ENCODE assay signal across 8 mouse cellular contexts in the genomic region with DNA sequence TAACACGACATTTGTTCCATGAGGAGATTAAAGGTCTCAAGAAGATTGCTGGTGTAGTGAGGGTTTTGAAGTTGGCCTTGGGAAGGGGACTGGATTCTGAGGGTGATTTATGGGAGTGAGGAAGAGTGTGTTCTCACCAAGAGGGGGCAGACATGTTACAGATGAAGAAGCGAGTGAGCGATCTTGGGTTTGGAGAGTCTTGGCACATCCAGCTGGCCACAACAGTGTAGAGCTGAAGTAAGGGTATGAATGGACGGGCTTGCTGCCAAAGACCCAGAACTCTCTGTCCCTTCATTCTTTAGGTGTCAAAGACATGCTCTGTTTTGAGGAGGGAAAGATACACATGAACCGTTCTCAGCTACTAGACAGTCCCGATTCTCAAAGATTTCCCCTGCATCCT. TPM values are rescaled to one million over a fixed set of nuclear protein-coding genes. Genes with fewer than 3 reads are reported as not detected.
DNase-seq lines count a peak whose midpoint lies in the region; ATAC-seq and TF ChIP-seq lines count a peak whose summit lies in the region.

No protein-coding gene starts in this region.

- no peak for ATAC-seq in liver, embryonic 14.5 days (ENCODE audit: insufficient read depth)
- no peak for ATAC-seq in liver, embryonic 11.5 days (replicated peaks; ENCODE audit: low FRiP score)

- TF ChIP-seq CTCF in liver, embryonic 14.5 days (IDR thresholded peaks at IDR 0.05; ENCODE audit: low read depth): peak; percentile 17; the same call in 1 of the 2 replicates

- WGBS in liver, embryonic 14.5 days (ENCODE audit: insufficient replicate concordance): 61% methylated on average over 6 of the region's 6 CpGs
- 81% methylated on average over 6 of the region's 6 CpGs for WGBS in liver, embryonic 11.5 days
- WGBS in limb, embryonic 10.5 days: 91% methylated on average over 6 of the region's 6 CpGs

- no peak for TF ChIP-seq EP300 in liver, embryonic 14.5 days (IDR thresholded peaks at IDR 0.05; ENCODE audit: low read depth)

- no peak for DNase-seq in liver, embryonic 14.5 days (ENCODE audit: low read depth in 3 of 3, low spot score in 3 of 3)
- no peak for DNase-seq in liver, embryonic 11.5 days (ENCODE audit: low spot score)
- DNase-seq in cerebellum, adult 9-10 months: peak; percentile 40
- peak; percentile 58 for DNase-seq in gonadal fat pad, adult 2 months (ENCODE audit: low read depth)
- DNase-seq in layer of hippocampus, adult 11-12 months (ENCODE audit: low spot score): peak; percentile 72
- peak; percentile 83 for DNase-seq in lung, postnatal 25 days (ENCODE audit: low spot score)
- DNase-seq in spleen, postnatal 14 days (ENCODE audit: low spot score in 2 of 2): no peak
- no peak for DNase-seq in limb, embryonic 10.5 days (ENCODE audit: low spot score)

- H3K27me3 ChIP-seq in liver, embryonic 14.5 days (ENCODE audit: control insufficient read depth, insufficient read depth, low read length): no peaks in the 10 kb centered on the region
- H3K27me3 ChIP-seq in liver, embryonic 11.5 days (replicated peaks; ENCODE audit: control insufficient read depth, insufficient read depth, low read length): no peaks in the 10 kb centered on the region
- no peaks in the 10 kb centered on the region for H3K27me3 ChIP-seq in limb, embryonic 10.5 days (ENCODE audit: low read depth, poor library complexity, severe bottlenecking)

- no peak overlapping the region for H3K27ac ChIP-seq in liver, embryonic 14.5 days
- no peak overlapping the region for H3K27ac ChIP-seq in liver, embryonic 11.5 days (ENCODE audit: low read depth, low read length)
- H3K27ac ChIP-seq in limb, embryonic 10.5 days: no peak overlapping the region

- no peaks in the 10 kb centered on the region for H3K9me3 ChIP-seq in liver, embryonic 14.5 days (ENCODE audit: control insufficient read depth, low read length)
- no peaks in the 10 kb centered on the region for H3K9me3 ChIP-seq in liver, embryonic 11.5 days (ENCODE audit: control insufficient read depth, low read length)
- no peaks in the 10 kb centered on the region for H3K9me3 ChIP-seq in limb, embryonic 10.5 days (replicated peaks)

- no peaks in the 10 kb centered on the region for H3K4me1 ChIP-seq in liver, embryonic 14.5 days (replicated peaks; ENCODE audit: control insufficient read depth in 2 of 2, insufficient read depth in 2 of 2, low read length in 1 of 2)
- H3K4me1 ChIP-seq in liver, embryonic 11.5 days (replicated peaks; ENCODE audit: control insufficient read depth, insufficient read depth, low read length): no peaks in the 10 kb centered on the region
- H3K4me1 ChIP-seq in limb, embryonic 10.5 days: peaks cover 11% of the 10 kb centered on the region

- no peak overlapping the region for H3K4me3 ChIP-seq in liver, embryonic 14.5 days (ENCODE audit: insufficient read depth in 1 of 2, low read depth in 2 of 2, low read length in 2 of 2)
- H3K4me3 ChIP-seq in liver, embryonic 11.5 days (ENCODE audit: low read depth, low read length): no peak overlapping the region
- H3K4me3 ChIP-seq in limb, embryonic 10.5 days: no peak overlapping the region

- no peak overlapping the region for H3K4me2 ChIP-seq in liver, embryonic 14.5 days (ENCODE audit: low read depth)
- no peak overlapping the region for H3K4me2 ChIP-seq in liver, embryonic 11.5 days

- no peaks in the 10 kb centered on the region for H3K36me3 ChIP-seq in liver, embryonic 14.5 days (replicated peaks; ENCODE audit: control insufficient read depth, insufficient read depth, low read depth)
- H3K36me3 ChIP-seq in liver, embryonic 11.5 days (ENCODE audit: control insufficient read depth, insufficient read depth, low read length): no peaks in the 10 kb centered on the region
- H3K36me3 ChIP-seq in limb, embryonic 10.5 days: no peaks in the 10 kb centered on the region

- no peak overlapping the region for H3K9ac ChIP-seq in liver, embryonic 14.5 days (replicated peaks)
- H3K9ac ChIP-seq in liver, embryonic 11.5 days (ENCODE audit: low read depth, low read length): no peak overlapping the region

RNA-seq across cellular contexts. Expression of a gene that starts 34.2 kb away (rescaled TPM):
- not detected in 2 replicates for polyA plus RNA-seq in liver, embryonic 14.5 days (2012; rRNA removed)
- polyA plus RNA-seq in liver, embryonic 14.5 days (2014; fragmentation: Nextera tagmentation; extraction: Ambion mirVana): not detected in 2 replicates
- not detected in 2 replicates for polyA plus RNA-seq in liver, embryonic 11.5 days (2014; fragmentation: Nextera tagmentation; extraction: Ambion mirVana)
- polyA plus RNA-seq in gonadal fat pad, adult 2 months (2012; rRNA removed): not detected in 2 replicates
- not detected in 2 replicates for polyA plus RNA-seq in limb, embryonic 10.5 days (2016; fragmentation: Nextera tagmentation; extraction: Ambion mirVana)

Comparison
In these comparisons a context has a peak if more than half of its experiments do, and no peak if none do; other contexts are left out.
1. DNase-seq: peak in cerebellum, adult 9-10 months (single experiment), gonadal fat pad, adult 2 months (single experiment), layer of hippocampus, adult 11-12 months (single experiment) and lung, postnatal 25 days (single experiment); none in liver, embryonic 14.5 days (0 of 3), liver, embryonic 11.5 days (single experiment), spleen, postnatal 14 days (0 of 2) and limb, embryonic 10.5 days (single experiment).